Mouse (Mus musculus): ENCODE data around the gene Tor1aip1. TPM values are rescaled to one million over a fixed set of nuclear protein-coding genes. Genes with fewer than 3 reads are reported as not detected.

The Tor1aip1 gene
- polyA plus RNA-seq, 1 experiment from 2014 or later: 21.0 TPM

GRCm38 (mm10) chr1:156027849-156028248, 8.4 kb downstream of the Tor1aip1 start:
- no peaks in the 10 kb centered on the region for H3K4me1 ChIP-seq (replicated peaks)
- H3K4me3 ChIP-seq: no peak overlapping the region
- no peak overlapping the region for H3K9ac ChIP-seq
- H3K36me3 ChIP-seq: peaks cover 42% of the 10 kb centered on the region
- no peak overlapping the region for H3K27ac ChIP-seq (replicated peaks)
- H3K4me2 ChIP-seq: no peak overlapping the region
- 92% methylated on average over 3 of the region's 3 CpGs for WGBS
- no peak for ATAC-seq (ENCODE audit: low FRiP score, low read depth)
- no peaks in the 10 kb centered on the region for H3K27me3 ChIP-seq
- H3K9me3 ChIP-seq: no peaks in the 10 kb centered on the region

DNA sequence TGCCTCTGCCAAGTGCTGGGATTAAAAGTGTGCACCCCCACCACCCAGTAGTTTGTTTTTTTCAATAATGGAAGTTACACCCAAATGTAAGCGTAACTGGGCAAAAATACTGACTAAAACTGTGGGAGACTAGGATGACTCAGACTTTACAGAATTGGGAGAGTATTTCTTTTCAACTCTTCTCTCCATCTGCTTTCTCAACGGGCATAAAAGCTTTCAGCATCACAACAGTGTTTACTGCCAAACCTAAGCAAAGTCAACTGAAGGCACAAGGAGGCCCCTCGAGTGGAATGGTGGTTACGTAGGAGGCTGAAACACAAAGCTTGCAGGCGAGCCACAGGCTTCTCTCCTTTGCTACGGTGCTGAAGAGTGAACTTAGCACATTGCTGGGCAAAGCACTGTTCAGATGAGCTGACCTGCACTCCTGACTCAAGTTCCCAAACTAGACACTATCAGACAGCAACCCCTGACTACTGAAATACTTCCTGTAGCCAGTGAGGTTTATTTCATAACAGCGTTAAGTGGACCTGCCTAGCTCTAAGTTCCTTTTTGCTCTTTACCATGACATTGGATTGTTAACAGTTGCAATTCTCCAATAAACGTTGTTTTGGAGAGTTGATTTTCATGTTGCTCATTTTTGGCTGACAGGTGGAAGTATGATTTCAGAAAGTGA, 11.3 kb downstream of the Tor1aip1 start:
- H3K9me3 ChIP-seq: no peaks in the 10 kb centered on the region
- no peak overlapping the region for H3K4me3 ChIP-seq
- H3K27ac ChIP-seq (replicated peaks): no peak overlapping the region
- ATAC-seq (ENCODE audit: low FRiP score, low read depth): no peak
- H3K4me1 ChIP-seq (replicated peaks): no peaks in the 10 kb centered on the region
- no peaks in the 10 kb centered on the region for H3K27me3 ChIP-seq
- H3K4me2 ChIP-seq: no peak overlapping the region
- WGBS: 89% methylated on average over 8 of the region's 8 CpGs
- no peak overlapping the region for H3K9ac ChIP-seq
- H3K36me3 ChIP-seq: peaks cover 34% of the 10 kb centered on the region

DNA sequence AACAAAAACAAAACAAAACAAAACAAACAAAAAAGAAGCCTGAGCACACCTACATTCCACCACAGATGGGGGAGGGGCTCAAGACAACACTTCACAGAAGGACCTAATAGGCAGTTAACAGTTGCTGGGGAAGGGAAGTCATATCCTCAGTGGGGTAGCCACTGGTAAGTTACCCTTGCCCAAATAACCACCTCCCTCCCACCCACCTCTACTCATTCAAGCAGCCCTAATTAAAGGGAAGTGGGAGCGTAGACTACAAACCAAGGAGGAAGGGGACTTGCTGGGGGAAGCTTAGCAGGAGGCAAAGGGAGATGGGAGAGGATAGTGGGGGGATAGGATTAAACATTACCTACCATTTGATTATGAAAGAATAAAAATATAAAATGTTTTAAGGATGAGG, 15.9 kb downstream of the Tor1aip1 start:
- no peaks in the 10 kb centered on the region for H3K4me1 ChIP-seq (replicated peaks)
- no peaks in the 10 kb centered on the region for H3K9me3 ChIP-seq
- H3K36me3 ChIP-seq: peaks cover 41% of the 10 kb centered on the region
- H3K4me3 ChIP-seq: no peak overlapping the region
- H3K9ac ChIP-seq: no peak overlapping the region
- WGBS: 100% methylated on average over 1 of the region's 1 CpGs
- no peak for ATAC-seq (ENCODE audit: low FRiP score, low read depth)
- no peak overlapping the region for H3K27ac ChIP-seq (replicated peaks)
- no peak overlapping the region for H3K4me2 ChIP-seq
- no peaks in the 10 kb centered on the region for H3K27me3 ChIP-seq

DNA sequence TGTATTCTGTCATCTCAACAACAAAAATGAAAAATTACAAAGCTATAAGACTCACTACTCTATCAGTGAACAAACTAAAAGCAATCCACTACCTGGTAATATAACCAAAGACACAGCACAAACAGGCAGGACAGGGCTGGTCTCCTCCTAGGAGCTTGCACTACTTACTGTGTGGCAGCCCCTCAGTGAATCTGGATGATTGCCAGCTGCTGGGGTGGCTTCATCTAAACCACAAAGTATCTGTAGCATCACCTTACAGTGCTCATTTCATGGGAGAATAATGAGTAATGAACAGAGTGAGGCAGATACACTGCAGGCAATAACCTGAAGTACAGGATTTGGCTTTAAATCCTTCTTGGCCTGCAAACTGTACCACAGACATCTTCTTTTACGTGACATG, 16.5 kb downstream of the Tor1aip1 start:
- no peak for ATAC-seq (ENCODE audit: low FRiP score, low read depth)
- H3K27ac ChIP-seq (replicated peaks): no peak overlapping the region
- peaks cover 44% of the 10 kb centered on the region for H3K36me3 ChIP-seq
- 96% methylated on average over 1 of the region's 1 CpGs for WGBS
- H3K4me2 ChIP-seq: no peak overlapping the region
- no peaks in the 10 kb centered on the region for H3K9me3 ChIP-seq
- H3K4me3 ChIP-seq: no peak overlapping the region
- no peaks in the 10 kb centered on the region for H3K4me1 ChIP-seq (replicated peaks)
- no peak overlapping the region for H3K9ac ChIP-seq
- H3K27me3 ChIP-seq: no peaks in the 10 kb centered on the region

DNA sequence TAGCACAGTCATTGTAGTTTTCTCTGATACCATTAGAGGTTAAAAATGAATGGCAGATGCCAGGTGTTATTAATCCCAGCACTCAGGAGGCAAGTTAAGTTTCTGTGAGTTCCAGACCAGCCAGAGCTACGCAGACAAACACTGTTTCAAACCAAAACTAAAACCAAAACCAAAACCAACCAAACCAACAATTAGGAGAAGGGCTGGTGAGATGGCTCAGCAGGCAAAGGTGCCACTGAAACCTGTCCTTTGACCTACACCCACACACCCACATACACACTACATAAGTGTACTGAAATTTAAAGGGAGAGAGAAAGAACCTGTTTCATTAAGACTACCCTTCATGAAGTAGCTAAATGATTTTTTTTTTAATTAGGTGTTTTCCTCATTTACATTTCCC, 27.3 kb downstream of the Tor1aip1 start:
- Histone ChIP-seq H3K4me2 (no peak overlapping the region), H3K36me3 (peaks cover 44% of the 10 kb centered on the region), H3K9me3 (no peaks in the 10 kb centered on the region), H3K4me3 (no peak overlapping the region), H3K9ac (no peak overlapping the region), H3K27me3 (no peaks in the 10 kb centered on the region), H3K4me1 (replicated peaks) (no peaks in the 10 kb centered on the region), H3K27ac (replicated peaks) (no peak overlapping the region)
- no peak for ATAC-seq (ENCODE audit: low FRiP score, low read depth)
- 97% methylated on average over 1 of the region's 1 CpGs for WGBS

GRCm38 (mm10) chr1:156005906-156006305, 30.4 kb downstream of the Tor1aip1 start:
- Histone ChIP-seq H3K9me3 (no peaks in the 10 kb centered on the region), H3K36me3 (peaks cover 26% of the 10 kb centered on the region), H3K9ac (no peak overlapping the region), H3K4me3 (no peak overlapping the region), H3K27ac (replicated peaks) (no peak overlapping the region), H3K4me1 (replicated peaks) (no peaks in the 10 kb centered on the region), H3K27me3 (no peaks in the 10 kb centered on the region), H3K4me2 (no peak overlapping the region)
- no peak for ATAC-seq (ENCODE audit: low FRiP score, low read depth)
- 93% methylated on average over 11 of the region's 11 CpGs for WGBS

DNA sequence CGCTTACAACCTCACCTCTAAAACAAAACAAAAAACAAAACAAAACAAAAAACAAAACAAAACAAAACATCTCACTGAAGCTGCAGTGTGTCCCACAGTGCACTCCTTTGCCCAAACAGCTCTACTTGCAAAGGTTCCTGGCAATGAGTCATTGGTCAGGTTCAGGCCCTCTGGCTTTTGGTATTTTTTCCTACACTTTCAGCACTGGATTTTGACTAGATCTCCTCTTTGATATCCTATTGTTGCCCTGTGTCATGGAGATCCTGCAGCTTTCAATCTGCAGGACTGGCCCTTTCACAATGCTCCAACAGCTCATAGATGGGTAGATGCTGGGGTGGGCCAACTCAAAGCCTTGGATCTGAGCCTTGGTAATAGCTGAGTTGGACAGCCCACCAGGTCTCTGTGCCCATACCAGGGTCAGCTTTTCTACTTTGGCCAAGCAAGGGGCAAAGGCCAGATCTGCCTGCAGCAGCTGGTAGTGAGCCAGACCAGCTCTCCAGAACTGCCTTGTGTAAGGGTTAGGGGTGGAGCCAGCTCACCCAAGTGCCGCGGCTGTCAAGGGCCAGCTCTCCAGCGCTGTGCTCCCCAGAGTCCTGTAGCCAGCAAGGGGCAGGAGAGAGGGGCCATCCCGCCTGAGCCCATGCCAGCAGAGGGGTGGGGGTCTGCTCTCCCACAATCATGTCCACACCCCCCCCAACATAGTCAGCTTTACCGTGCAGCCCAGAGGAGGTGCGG, 32.9 kb downstream of the Tor1aip1 start:
- Histone ChIP-seq H3K4me1 (replicated peaks) (no peaks in the 10 kb centered on the region), H3K9me3 (no peaks in the 10 kb centered on the region), H3K4me2 (no peak overlapping the region), H3K27me3 (no peaks in the 10 kb centered on the region), H3K27ac (replicated peaks) (no peak overlapping the region), H3K9ac (no peak overlapping the region), H3K4me3 (no peak overlapping the region), H3K36me3 (peaks cover 15% of the 10 kb centered on the region)
- WGBS: 82% methylated on average over 7 of the region's 7 CpGs
- ATAC-seq (ENCODE audit: low FRiP score, low read depth): peak; percentile 27; the same call in 1 of the 2 replicates

DNA sequence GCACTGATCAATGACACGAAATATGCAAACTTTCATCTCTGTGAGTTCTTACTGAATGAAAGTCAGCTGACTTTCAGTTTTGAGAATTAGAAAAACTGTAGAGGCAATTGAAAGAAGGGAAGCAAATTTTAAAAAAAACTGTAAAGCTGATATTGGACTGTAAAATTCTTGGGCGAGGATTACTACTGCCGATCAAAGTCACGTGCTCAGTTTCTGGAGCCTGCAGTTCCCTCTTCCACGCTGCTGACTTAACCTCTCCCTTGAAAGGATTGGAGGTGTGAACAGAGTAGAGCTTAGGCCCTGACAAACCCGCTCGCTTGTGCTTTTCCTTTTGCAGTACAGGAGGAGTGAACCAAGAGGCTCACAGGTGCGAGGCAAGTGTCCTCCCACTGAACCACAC, 33.9 kb downstream of the Tor1aip1 start:
- no peak overlapping the region for H3K27ac ChIP-seq (replicated peaks)
- no peak overlapping the region for H3K4me3 ChIP-seq
- H3K36me3 ChIP-seq: peaks cover 9% of the 10 kb centered on the region
- WGBS: 94% methylated on average over 8 of the region's 8 CpGs
- no peak for ATAC-seq (ENCODE audit: low FRiP score, low read depth)
- no peaks in the 10 kb centered on the region for H3K27me3 ChIP-seq
- no peak overlapping the region for H3K4me2 ChIP-seq
- H3K4me1 ChIP-seq (replicated peaks): no peaks in the 10 kb centered on the region
- no peak overlapping the region for H3K9ac ChIP-seq
- no peaks in the 10 kb centered on the region for H3K9me3 ChIP-seq

DNA sequence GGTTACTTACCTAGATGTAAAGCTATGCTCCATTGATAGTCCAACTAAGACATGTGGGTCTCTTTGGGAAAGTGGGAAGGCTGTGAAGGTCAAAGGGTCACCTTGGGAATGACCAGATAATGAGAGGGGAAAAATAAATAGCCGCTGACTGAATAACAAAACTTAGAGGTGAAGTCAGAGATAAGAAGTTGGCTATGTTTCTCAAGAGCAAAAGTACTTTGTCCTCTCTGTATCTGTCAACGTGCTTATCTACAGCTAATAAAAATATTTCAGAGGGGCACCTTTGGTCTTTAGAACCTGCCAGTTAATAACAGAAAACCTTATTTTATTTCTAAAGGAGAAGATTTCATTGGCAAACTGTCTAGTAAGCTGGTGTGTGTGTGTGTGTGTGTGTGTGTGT, 40.7 kb downstream of the Tor1aip1 start:
- no peak overlapping the region for H3K4me2 ChIP-seq
- no peak overlapping the region for H3K27ac ChIP-seq (replicated peaks)
- no peaks in the 10 kb centered on the region for H3K9me3 ChIP-seq
- H3K9ac ChIP-seq: no peak overlapping the region
- no peaks in the 10 kb centered on the region for H3K36me3 ChIP-seq
- ATAC-seq (ENCODE audit: low FRiP score, low read depth): no peak
- no peaks in the 10 kb centered on the region for H3K4me1 ChIP-seq (replicated peaks)
- 88% methylated on average over 2 of the region's 2 CpGs for WGBS
- H3K4me3 ChIP-seq: no peak overlapping the region
- no peaks in the 10 kb centered on the region for H3K27me3 ChIP-seq

DNA sequence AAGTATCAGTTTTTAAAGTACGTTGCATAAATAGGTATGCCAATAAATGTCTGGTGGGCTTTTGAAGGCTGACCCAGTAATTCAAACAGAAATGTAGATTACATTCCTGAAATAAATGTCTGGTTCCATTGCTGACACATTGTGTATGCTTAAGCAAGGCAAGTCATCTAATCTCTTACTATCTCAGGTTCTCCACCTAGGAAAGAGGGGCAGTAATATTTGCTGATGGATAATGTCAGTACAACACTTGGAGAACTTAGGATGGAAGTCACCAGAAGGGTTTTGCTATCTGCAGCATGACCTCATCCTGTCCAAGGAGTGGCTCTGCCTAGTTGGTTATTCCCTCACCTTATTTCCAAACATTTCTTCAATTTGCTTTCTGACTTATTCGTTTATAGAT, 41.8 kb downstream of the Tor1aip1 start:
- Histone ChIP-seq H3K27ac (replicated peaks) (no peak overlapping the region), H3K9me3 (no peaks in the 10 kb centered on the region), H3K4me2 (no peak overlapping the region), H3K9ac (no peak overlapping the region), H3K4me3 (no peak overlapping the region), H3K27me3 (no peaks in the 10 kb centered on the region), H3K36me3 (no peaks in the 10 kb centered on the region), H3K4me1 (replicated peaks) (no peaks in the 10 kb centered on the region)
- WGBS: 90% methylated on average over 2 of the region's 2 CpGs
- ATAC-seq (ENCODE audit: low FRiP score, low read depth): no peak

DNA sequence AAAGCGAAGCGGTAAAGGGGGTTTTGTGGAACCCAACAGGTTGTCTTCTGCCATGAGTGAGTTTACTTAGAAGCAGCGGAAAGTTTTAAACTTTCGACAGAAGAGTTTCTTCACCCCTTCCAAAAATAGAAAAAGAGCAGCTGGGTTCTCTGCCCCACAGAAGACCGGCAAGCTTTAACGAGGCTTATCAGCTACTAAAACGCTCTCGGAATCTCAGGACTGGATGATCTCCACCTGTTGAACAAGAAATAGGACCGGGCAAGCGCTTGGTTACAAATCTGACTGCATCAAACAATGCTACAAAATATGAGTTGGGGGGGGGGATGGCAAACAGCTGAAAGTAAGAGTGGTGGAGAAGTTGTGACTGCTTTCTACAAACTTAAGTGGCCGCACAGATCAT, 45.9 kb downstream of the Tor1aip1 start:
- Histone ChIP-seq H3K9ac (no peak overlapping the region), H3K4me1 (replicated peaks) (no peaks in the 10 kb centered on the region), H3K9me3 (no peaks in the 10 kb centered on the region), H3K27me3 (no peaks in the 10 kb centered on the region), H3K36me3 (no peaks in the 10 kb centered on the region), H3K4me2 (no peak overlapping the region), H3K4me3 (no peak overlapping the region), H3K27ac (replicated peaks) (no peak overlapping the region)
- ATAC-seq (ENCODE audit: low FRiP score, low read depth): no peak
- WGBS: 88% methylated on average over 11 of the region's 11 CpGs

- H3K9me3 ChIP-seq: no peaks in the 10 kb centered on the region
- no peak overlapping the region for H3K4me3 ChIP-seq
- H3K27me3 ChIP-seq: no peaks in the 10 kb centered on the region
- ATAC-seq (ENCODE audit: low FRiP score, low read depth): no peak
- no peak overlapping the region for H3K9ac ChIP-seq
- H3K4me1 ChIP-seq (replicated peaks): no peaks in the 10 kb centered on the region
- 7% methylated on average over 2 of the region's 2 CpGs for WGBS
- no peak overlapping the region for H3K4me2 ChIP-seq
- H3K36me3 ChIP-seq: no peaks in the 10 kb centered on the region
- H3K27ac ChIP-seq (replicated peaks): no peak overlapping the region
These were observed 46.9 kb downstream of the Tor1aip1 start for GRCm38 (mm10) chr1:155989387-155989786.
